Mouse (Mus musculus) embryonic fibroblast, embryonic 13.5 days (primary cell): ENCODE measurements around the gene Serpinb2. TPM values are rescaled to one million over a fixed set of nuclear protein-coding genes. Genes with fewer than 3 reads are reported as not detected.

ENCODE experiments used
- H3K27ac ChIP-seq: 2 replicates; pipeline ENCODE4 v1.5.1; 2012; ENCODE audit warnings: low read length, control low read depth, inconsistent platforms; ENCODE audit not compliant: insufficient read depth
- H3K4me1 ChIP-seq: 2 replicates; pipeline ENCODE4 v1.6.1; 2011; ENCODE audit warnings: low read length; ENCODE audit not compliant: control insufficient read depth, insufficient read depth
- H3K4me3 ChIP-seq: 2 replicates; pipeline ENCODE4 v1.5.1; 2011; ENCODE audit warnings: mild to moderate bottlenecking, control low read depth, low read length; ENCODE audit not compliant: insufficient read depth
- CTCF ChIP-seq: IDR thresholded peaks from 2 replicates; pipeline ENCODE4 v1.5.1; 2011; ENCODE audit warnings: mild to moderate bottlenecking, control low read depth, low read length, moderate library complexity, borderline replicate concordance; ENCODE audit not compliant: insufficient read depth
- POLR2A ChIP-seq: IDR thresholded peaks from 2 replicates; pipeline ENCODE4 v1.6.1; 2011; ENCODE audit warnings: low read depth, mild to moderate bottlenecking, control low read depth, low read length, moderate library complexity
- polyA plus RNA-seq: library from polyadenylated mRNA; stranded (reverse); fragments of >200 nt; gene quantifications from 2 replicates; pipeline ENCODE4 v1.2.4, GENCODE M21; 2011; ENCODE audit warnings: low read depth; ENCODE audit not compliant: missing spikeins, insufficient read length

The Serpinb2 gene
- polyA plus RNA-seq, 1 experiment = 0.26 TPM

DNA sequence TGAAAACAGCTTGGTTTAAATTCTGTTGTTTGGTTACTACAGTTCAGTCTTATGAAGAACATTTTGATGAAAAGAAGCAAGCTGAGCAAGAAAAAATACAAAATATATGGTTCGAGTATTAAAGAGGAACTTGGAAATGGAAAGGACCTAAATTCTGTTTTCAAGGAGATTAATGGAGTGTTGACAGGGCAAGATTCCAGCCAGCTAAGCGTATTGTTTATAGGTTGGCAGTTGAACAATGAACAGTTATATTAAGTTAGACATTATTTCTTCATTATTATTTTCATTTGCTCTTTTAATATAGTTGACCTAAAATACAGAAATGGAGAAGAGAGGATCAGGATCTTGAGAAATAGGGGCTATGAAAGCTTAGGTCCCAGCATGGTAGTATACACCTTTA is 64.9 kb downstream of the Serpinb2 start:
- Histone ChIP-seq H3K4me3 (no peak overlapping the region), H3K27ac (no peak overlapping the region), H3K4me1 (no peaks in the 10 kb centered on the region)
- TF ChIP-seq POLR2A = no peak
- no peak for TF ChIP-seq CTCF

DNA sequence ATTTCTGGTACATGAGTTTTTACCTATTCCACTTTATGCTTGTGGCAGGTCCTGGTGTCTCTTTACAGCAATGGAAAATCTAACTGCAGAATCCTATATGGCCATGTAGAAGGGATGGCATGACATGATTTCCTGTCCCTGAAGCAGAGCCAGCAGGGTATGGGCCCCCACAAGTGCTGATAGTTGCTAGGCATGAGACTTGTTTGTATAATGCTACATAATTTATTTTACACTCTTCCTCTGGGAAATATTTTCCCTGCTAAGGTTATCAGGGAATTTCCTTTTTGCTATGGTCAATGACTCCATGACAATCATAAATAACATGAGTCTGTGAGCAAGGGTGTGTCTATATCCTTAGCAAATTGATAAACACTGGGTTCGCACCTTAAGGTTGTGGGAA is 66.3 kb downstream of the Serpinb2 start:
- Histone ChIP-seq H3K4me3 (no peak overlapping the region), H3K27ac (no peak overlapping the region), H3K4me1 (no peaks in the 10 kb centered on the region)
- no peak for TF ChIP-seq CTCF
- no peak for TF ChIP-seq POLR2A

DNA sequence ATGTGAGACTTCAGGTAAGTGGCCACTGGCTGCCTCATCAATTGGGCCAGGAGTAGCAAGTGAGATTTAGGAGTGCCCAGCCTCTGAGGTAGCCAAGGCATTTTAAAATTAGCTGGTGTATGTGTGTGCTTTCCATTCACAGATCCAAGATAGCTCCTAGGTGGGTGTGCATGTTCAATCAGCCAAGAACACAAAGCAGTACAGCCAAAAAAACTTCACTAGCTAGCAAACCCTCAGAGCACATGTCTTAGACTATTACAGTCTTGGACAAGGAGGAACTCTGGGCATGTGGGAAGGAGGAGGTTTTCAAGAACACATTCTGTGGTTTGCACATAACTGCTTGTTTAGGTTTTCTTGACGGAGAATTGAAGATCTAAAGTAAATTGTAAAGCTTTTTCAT is 70.0 kb downstream of the Serpinb2 start:
- H3K4me1 ChIP-seq = no peaks in the 10 kb centered on the region
- no peak overlapping the region for H3K27ac ChIP-seq
- no peak overlapping the region for H3K4me3 ChIP-seq
- TF ChIP-seq POLR2A = no peak
- no peak for TF ChIP-seq CTCF

DNA sequence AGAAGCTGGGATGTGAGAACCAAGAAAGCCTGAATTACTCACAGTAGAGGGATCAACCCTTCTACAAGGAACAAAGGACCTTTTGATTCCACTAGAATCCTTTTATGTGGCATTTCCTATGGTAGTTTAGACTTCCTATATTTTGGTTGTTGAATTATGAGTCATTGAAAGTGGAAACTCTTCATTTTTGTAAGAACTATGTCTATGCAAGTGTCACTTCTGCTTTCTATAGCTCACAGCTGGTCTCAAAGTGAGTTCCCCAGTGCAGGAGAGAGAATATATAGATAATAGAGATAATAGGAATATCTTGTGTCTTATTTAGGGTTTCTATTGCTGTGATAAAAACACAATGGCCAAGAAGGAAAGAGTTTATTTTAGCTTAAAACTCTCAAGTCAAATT is 71.7 kb downstream of the Serpinb2 start:
- no peak overlapping the region for H3K27ac ChIP-seq
- no peak for TF ChIP-seq POLR2A
- H3K4me1 ChIP-seq = no peaks in the 10 kb centered on the region
- no peak overlapping the region for H3K4me3 ChIP-seq

DNA sequence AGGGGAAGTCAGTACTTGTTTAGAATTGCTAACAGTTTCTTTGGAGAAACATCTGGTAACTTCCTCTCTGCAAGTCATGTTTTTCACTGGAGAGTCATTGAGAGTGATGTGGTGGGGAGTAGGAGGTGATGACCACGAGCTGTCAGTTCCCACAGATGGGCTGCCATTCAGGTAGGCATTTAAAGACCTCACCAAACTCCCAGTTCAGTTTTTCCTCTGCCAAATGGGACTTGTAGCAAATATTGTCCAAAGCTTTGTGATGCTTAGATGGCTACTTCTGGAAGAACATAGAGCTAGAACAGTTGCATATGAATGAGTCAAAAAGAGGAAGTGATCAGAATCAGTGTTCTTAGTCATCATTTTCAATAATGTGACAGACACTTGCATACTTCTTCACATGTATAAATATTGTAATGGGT is 72.7 kb downstream of the Serpinb2 start:
- H3K4me3 ChIP-seq = no peak overlapping the region
- TF ChIP-seq CTCF (no peak), POLR2A (no peak)
- no peak overlapping the region for H3K27ac ChIP-seq
- H3K4me1 ChIP-seq = no peaks in the 10 kb centered on the region

DNA sequence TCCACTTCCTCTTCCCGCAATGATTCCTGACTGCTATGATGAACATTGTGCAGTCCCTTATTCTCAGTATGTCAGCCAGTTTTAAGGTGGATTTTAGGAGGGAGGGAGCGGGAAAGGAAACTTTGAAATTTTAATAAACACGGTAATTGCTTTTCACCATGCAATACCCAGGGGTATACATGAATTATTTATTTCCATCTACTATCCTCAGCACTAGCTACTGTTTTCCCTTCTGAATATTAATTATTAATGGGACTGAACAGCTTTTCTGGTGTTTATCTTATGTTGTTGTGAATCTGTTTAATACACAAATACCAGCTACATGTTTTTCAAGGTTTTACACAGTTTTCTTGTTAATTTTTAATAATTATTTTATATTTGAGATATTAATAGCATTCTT is 73.7 kb downstream of the Serpinb2 start:
- no peak for TF ChIP-seq CTCF
- no peak for TF ChIP-seq POLR2A
- H3K27ac ChIP-seq = no peak overlapping the region
- no peak overlapping the region for H3K4me3 ChIP-seq
- no peaks in the 10 kb centered on the region for H3K4me1 ChIP-seq

Other genes with a start within 250 kb of the Serpinb2 start
- not detected in 2 replicates for gene Serpinb3b, start 233.1 kb upstream of the Serpinb2 start, polyA plus RNA-seq
- not detected in 2 replicates for gene Serpinb3c, start 233.1 kb upstream of the Serpinb2 start, polyA plus RNA-seq
- not detected in 2 replicates for gene Serpinb11, start 150.2 kb upstream of the Serpinb2 start, polyA plus RNA-seq
- gene Serpinb7, start 111.8 kb upstream of the Serpinb2 start, polyA plus RNA-seq = not detected in 2 replicates
- gene Serpinb8, start 78.6 kb downstream of the Serpinb2 start, polyA plus RNA-seq = 6.1 and 14.8 TPM in 2 replicates